ENCODE assay signal across 18 mouse cellular contexts in genomic region chr1:169397371-169397770, GRCm38 (mm10).
"Had no signal": no experiment of that assay in that cellular context is flagged by ENCODE, and none has a peak within 500 bp of the region (broad histone marks: within the 10 kb centered on the region; RNA-seq: fewer than 3 reads in every experiment).

No protein-coding gene starts in this region.

- H3K4me1 ChIP-seq: kidney, embryonic 15.5 days; limb, embryonic 13.5 days; liver, embryonic 12.5 days; liver, embryonic 15.5 days; lung, embryonic 15.5 days; midbrain, embryonic 12.5 days; midbrain, embryonic 15.5 days; neural tube, embryonic 12.5 days had no signal

- H3K4me2 ChIP-seq: kidney, embryonic 15.5 days; limb, embryonic 13.5 days; liver, embryonic 12.5 days; liver, embryonic 15.5 days; lung, embryonic 15.5 days; midbrain, embryonic 12.5 days; midbrain, embryonic 15.5 days; neural tube, embryonic 12.5 days had no signal

- H3K4me3 ChIP-seq: kidney, embryonic 15.5 days; limb, embryonic 10.5 days; limb, embryonic 13.5 days; liver, embryonic 12.5 days; liver, embryonic 15.5 days; lung, embryonic 15.5 days; midbrain, embryonic 12.5 days; midbrain, embryonic 15.5 days; neural tube, embryonic 12.5 days had no signal

- H3K27ac ChIP-seq: kidney, embryonic 15.5 days; limb, embryonic 10.5 days; limb, embryonic 13.5 days; liver, embryonic 12.5 days; liver, embryonic 15.5 days; lung, embryonic 15.5 days; macrophage; midbrain, embryonic 12.5 days; midbrain, embryonic 15.5 days; neural tube, embryonic 12.5 days had no signal

- H3K36me3 ChIP-seq: kidney, embryonic 15.5 days; limb, embryonic 10.5 days; limb, embryonic 13.5 days; liver, embryonic 12.5 days; liver, embryonic 15.5 days; lung, embryonic 15.5 days; midbrain, embryonic 12.5 days; midbrain, embryonic 15.5 days; neural tube, embryonic 12.5 days had no signal

- DNase-seq: kidney, adult 8-10 months; kidney, postnatal 10 days; kidney, postnatal 36 days; liver; lung, adult 18-20 months; lung, postnatal 14 days; retina, postnatal 1 day; thymus, postnatal 25 days had no signal

- H3K9me3 ChIP-seq: kidney, embryonic 15.5 days; limb, embryonic 10.5 days; limb, embryonic 13.5 days; liver, embryonic 12.5 days; liver, embryonic 15.5 days; lung, embryonic 15.5 days; midbrain, embryonic 12.5 days; midbrain, embryonic 15.5 days; neural tube, embryonic 12.5 days had no signal

- ATAC-seq: liver, embryonic 12.5 days; midbrain, embryonic 15.5 days had no signal

- H3K9ac ChIP-seq: kidney, embryonic 15.5 days; limb, embryonic 13.5 days; liver, embryonic 12.5 days; liver, embryonic 15.5 days; lung, embryonic 15.5 days; midbrain, embryonic 12.5 days; midbrain, embryonic 15.5 days; neural tube, embryonic 12.5 days had no signal

- H3K27me3 ChIP-seq: kidney, embryonic 15.5 days; limb, embryonic 13.5 days; liver, embryonic 12.5 days; liver, embryonic 15.5 days; lung, embryonic 15.5 days; midbrain, embryonic 12.5 days; midbrain, embryonic 15.5 days; neural tube, embryonic 12.5 days had no signal
